Mouse (Mus musculus) kidney, adult 2 months (tissue): Measurements from ENCODE around the gene Dgkh. TPM values are rescaled to one million over a fixed set of nuclear protein-coding genes. Genes with fewer than 3 reads are reported as not detected.
"Not testable (repeated sequence)": the region's sequence is repeated elsewhere in the genome, so short reads cannot be mapped to it uniquely, and the experiment has no call there.

Source experiments
- DNase-seq: peaks from one replicate; pipeline ENCODE4 v3.0.0; 2021
- H3K27ac ChIP-seq: fragments of 200-500 bp; 2 replicates; pipeline ENCODE4 v1.5.1; 2012; ENCODE audit warnings: low read depth, low read length, control low read depth, inconsistent platforms; ENCODE audit not compliant: insufficient read depth
- H3K27me3 ChIP-seq: fragments of 200-500 bp; replicated peaks from 2 replicates; pipeline ENCODE4 v1.6.1; 2012; ENCODE audit warnings: mild to moderate bottlenecking, moderate library complexity, low read length, inconsistent platforms; ENCODE audit not compliant: control insufficient read depth, insufficient read depth
- H3K36me3 ChIP-seq: fragments of 200-500 bp; 2 replicates; pipeline ENCODE4 v1.6.1; 2012; ENCODE audit warnings: mild to moderate bottlenecking, moderate library complexity, low read length, inconsistent platforms; ENCODE audit not compliant: control insufficient read depth, insufficient read depth
- H3K4me1 ChIP-seq: fragments of 200-500 bp; 2 replicates; pipeline ENCODE4 v1.6.1; 2011; ENCODE audit warnings: low read length; ENCODE audit not compliant: control insufficient read depth, insufficient read depth
- H3K4me3 ChIP-seq: fragments of 200-500 bp; 2 replicates; pipeline ENCODE4 v1.5.1; 2011; ENCODE audit warnings: mild to moderate bottlenecking, low read depth, low read length, control low read depth; ENCODE audit not compliant: insufficient read depth
- CTCF ChIP-seq: fragments of 200-500 bp; conservative IDR thresholded peaks from 2 replicates; pipeline ENCODE4 v1.5.1; 2011; ENCODE audit warnings: low read depth, mild to moderate bottlenecking, control low read depth, low read length, moderate library complexity, mixed read lengths; ENCODE audit not compliant: insufficient read depth, insufficient read length
- POLR2A ChIP-seq: fragments of 200-500 bp; IDR thresholded peaks from one replicate; pipeline ENCODE4 v1.6.1; 2011; ENCODE audit warnings: low read depth, low read length, control low read depth
- WGBS: fragments of 180-500 bp; shearing (Covaris S2); methylation state at CpG from one replicate; pipeline ENCODE4 v1.1.7; 2018; 5-methylcytosine and 5-hydroxymethylcytosine counted together
- polyA plus RNA-seq: library from polyadenylated mRNA; depleted of rRNA; stranded (reverse); fragments of >200 nt; gene quantifications from 2 replicates; pipeline ENCODE4 v1.2.3, GENCODE M21; 2012

Gene Dgkh
- polyA plus RNA-seq, 1 experiment, result 1.9 TPM

GRCm38 (mm10) chr14:78733366-78734076 lies 945 bp upstream of the Dgkh start:
- TF ChIP-seq POLR2A (no peak), CTCF (no peak)
- peak; percentile 81 for DNase-seq
- H3K4me1 ChIP-seq, result peaks cover 5% of the 10 kb centered on the region; the same call in 1 of the 2 replicates
- peak overlapping the region; percentile 88 for H3K27ac ChIP-seq
- peak overlapping the region; percentile 66 for H3K4me3 ChIP-seq
- 32% methylated on average over 12 of the region's 12 CpGs for WGBS
- H3K27me3 ChIP-seq, result no peaks in the 10 kb centered on the region
- no peaks in the 10 kb centered on the region for H3K36me3 ChIP-seq

GRCm38 (mm10) chr14:78731852-78732616 lies 542 bp downstream of the Dgkh start:
- Histone ChIP-seq H3K4me1 (peaks cover 5% of the 10 kb centered on the region; the same call in 1 of the 2 replicates), H3K27ac (peak overlapping the region; percentile 19)
- WGBS, result under 1% methylated on average over 63 of the region's 90 CpGs

GRCm38 (mm10) chr14:78731240-78731639 lies 1.3 kb downstream of the Dgkh start:
- Histone ChIP-seq H3K27ac (no peak overlapping the region), H3K27me3 (no peaks in the 10 kb centered on the region), H3K4me1 (peaks cover 5% of the 10 kb centered on the region; the same call in 1 of the 2 replicates), H3K36me3 (no peaks in the 10 kb centered on the region), H3K4me3 (peak overlapping the region; percentile 66)
- 10% methylated on average over 12 of the region's 12 CpGs for WGBS
- TF ChIP-seq CTCF (0 out of 2 replicates have a peak, but pooled peaks have one; percentile 4), POLR2A (no peak)
- DNase-seq, result peak; percentile 67

More at GRCm38 (mm10) chr14:78731852-78732616, 542 bp downstream of the Dgkh start:
- Histone ChIP-seq H3K4me3 (peak overlapping the region; percentile 66), H3K36me3 (no peaks in the 10 kb centered on the region), H3K27me3 (no peaks in the 10 kb centered on the region)
- TF ChIP-seq POLR2A, result no peak
- TF ChIP-seq CTCF, result no peak
- DNase-seq, result peak; percentile 82

GRCm38 (mm10) chr14:78725976-78726375 lies 6.6 kb downstream of the Dgkh start:
- no peak for DNase-seq
- Histone ChIP-seq H3K36me3 (no peaks in the 10 kb centered on the region), H3K4me1 (peaks cover 3% of the 10 kb centered on the region; the same call in 1 of the 2 replicates), H3K4me3 (no peak overlapping the region), H3K27me3 (no peaks in the 10 kb centered on the region), H3K27ac (no peak overlapping the region)
- WGBS, result 83% methylated on average over 13 of the region's 13 CpGs
- no peak for TF ChIP-seq POLR2A
- TF ChIP-seq CTCF, result no peak

- 20% methylated on average over 26 of the region's 26 CpGs for WGBS
- H3K4me1 ChIP-seq, result peaks cover 3% of the 10 kb centered on the region; the same call in 1 of the 2 replicates
- H3K36me3 ChIP-seq, result no peaks in the 10 kb centered on the region
- 0 out of 2 replicates have a peak overlapping the region, but pooled peaks have one; percentile 15 for H3K27ac ChIP-seq
- peak overlapping the region; percentile 45 for H3K4me3 ChIP-seq
- TF ChIP-seq POLR2A (no peak), CTCF (no peak)
- peak; percentile 39 for DNase-seq
- no peaks in the 10 kb centered on the region for H3K27me3 ChIP-seq
Observed at GRCm38 (mm10) chr14:78725307-78725956, 7.1 kb downstream of the Dgkh start.

GRCm38 (mm10) chr14:78724414-78725306 lies 7.9 kb downstream of the Dgkh start:
- Histone ChIP-seq H3K36me3 (no peaks in the 10 kb centered on the region), H3K27me3 (no peaks in the 10 kb centered on the region), H3K27ac (0 out of 2 replicates have a peak overlapping the region, but pooled peaks have one; percentile 4), H3K4me3 (peak overlapping the region; percentile 45), H3K4me1 (peaks cover 3% of the 10 kb centered on the region; the same call in 1 of the 2 replicates)
- 5% methylated on average over 52 of the region's 52 CpGs for WGBS
- DNase-seq, result peak; percentile 56
- TF ChIP-seq POLR2A (no peak), CTCF (no peak)

GRCm38 (mm10) chr14:78723655-78724054 lies 8.9 kb downstream of the Dgkh start:
- WGBS, result 89% methylated on average over 4 of the region's 4 CpGs
- H3K27me3 ChIP-seq, H3K4me3 ChIP-seq, H3K36me3 ChIP-seq, H3K4me1 ChIP-seq, H3K27ac ChIP-seq, DNase-seq: not testable (repeated sequence)
